Mouse (Mus musculus) CD4-positive, CD25-positive, alpha-beta regulatory T cell, adult 4 months (primary cell): ENCODE data around the gene Cmtm8. TPM values are rescaled to one million over a fixed set of nuclear protein-coding genes. Genes with fewer than 3 reads are reported as not detected.

Experiments used
- ATAC-seq: one replicate; pipeline ENCODE4 v1.8.0; 2017
- polyA plus RNA-seq, 2 experiments: library from polyadenylated mRNA; unstranded; fragments of 100-300 nt; shearing (Covaris generic); gene quantifications; one replicate each; pipeline ENCODE4 v1.2.1; 2017

Gene Cmtm8
- polyA plus RNA-seq, 2 experiments from 2014 or later: not detected

- ATAC-seq: peak; percentile 75
Observed at GRCm38 (mm10) chr9:114781526-114782212, 62.3 kb downstream of the Cmtm8 start, which contains the start of gene Cmtm7. Gene Cmtm7, minus strand, starts transcription at chr9:114781856.

DNA sequence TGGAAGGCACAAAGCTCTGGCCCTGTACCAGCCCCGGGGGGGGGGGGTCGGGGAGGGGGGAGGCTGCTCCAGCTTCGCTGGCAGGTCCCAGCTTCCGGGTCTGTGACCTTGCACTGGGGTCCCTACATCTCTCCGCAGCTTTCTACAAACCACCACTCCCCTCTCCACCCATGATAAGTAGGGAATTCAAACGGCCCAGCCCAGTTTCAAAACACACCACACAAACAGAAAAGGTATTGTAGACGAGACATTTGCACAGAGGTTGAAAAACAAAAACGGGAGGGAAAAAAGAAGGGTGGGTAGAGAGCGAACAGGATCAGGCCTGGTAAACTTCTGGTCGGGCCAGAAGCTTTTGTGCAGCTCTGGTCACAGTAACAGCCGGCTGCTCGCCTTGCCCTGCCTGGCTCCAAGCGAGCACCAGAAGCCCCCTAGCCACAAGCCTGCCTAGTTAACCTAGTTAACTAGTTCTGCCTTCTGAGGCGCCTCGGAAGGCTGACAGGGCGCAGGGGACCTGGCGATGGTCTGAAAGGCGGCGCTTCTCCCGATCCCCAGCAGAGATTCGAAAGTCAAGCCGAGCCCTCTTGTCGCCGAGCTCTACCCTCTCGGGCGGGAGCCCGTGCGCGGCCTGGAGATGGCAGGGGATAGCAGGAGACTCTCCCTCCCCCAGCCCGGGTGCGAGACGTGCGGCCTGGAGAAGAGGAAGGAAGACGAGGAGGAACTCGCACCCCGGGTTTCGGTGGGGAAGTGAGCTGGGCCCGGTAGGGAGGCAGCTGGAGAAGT is 63.0 kb downstream of the Cmtm8 start:
- ATAC-seq: peak; percentile 23

DNA sequence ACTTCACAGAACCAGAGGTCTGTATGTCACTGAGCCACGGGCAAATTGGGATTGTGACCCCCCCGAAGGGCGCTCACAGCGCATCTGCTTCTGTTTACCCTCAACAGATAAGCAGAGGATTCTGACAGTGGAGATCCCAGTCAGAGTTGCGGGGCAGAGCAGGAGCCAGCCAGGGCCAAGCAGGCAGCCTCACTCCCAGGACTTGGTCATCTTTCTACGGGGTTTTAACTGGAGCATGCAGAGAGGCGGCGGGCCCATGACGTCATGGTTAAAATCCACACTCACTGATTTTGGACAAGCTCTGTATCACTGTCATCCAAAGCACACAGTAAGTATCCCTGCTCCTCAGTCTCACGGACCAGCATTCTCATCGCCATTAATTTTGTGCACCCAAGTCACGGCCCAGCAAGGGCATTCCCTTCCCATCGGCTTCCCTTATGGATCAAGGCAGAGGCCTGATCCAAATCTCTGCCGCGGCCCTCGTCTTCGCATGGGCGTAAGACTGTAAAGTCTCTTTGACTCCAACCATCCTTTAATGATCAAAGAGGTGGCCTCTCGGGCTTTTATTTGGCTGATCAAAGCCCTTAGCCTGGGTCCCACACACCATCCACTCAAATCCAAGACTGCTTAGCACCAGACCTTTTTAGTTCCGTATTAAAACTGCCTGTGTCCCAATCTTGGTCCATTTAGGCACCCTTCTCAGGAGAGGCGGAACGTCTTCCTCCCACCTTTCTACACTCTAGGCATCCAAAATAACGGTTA is 63.8 kb downstream of the Cmtm8 start:
- ATAC-seq: no peak

- no peak for ATAC-seq
Observed at GRCm38 (mm10) chr9:114778877-114779276, 65.1 kb downstream of the Cmtm8 start.

- ATAC-seq: peak; percentile 56
Observed at GRCm38 (mm10) chr9:114778047-114778390, 65.9 kb downstream of the Cmtm8 start.

DNA sequence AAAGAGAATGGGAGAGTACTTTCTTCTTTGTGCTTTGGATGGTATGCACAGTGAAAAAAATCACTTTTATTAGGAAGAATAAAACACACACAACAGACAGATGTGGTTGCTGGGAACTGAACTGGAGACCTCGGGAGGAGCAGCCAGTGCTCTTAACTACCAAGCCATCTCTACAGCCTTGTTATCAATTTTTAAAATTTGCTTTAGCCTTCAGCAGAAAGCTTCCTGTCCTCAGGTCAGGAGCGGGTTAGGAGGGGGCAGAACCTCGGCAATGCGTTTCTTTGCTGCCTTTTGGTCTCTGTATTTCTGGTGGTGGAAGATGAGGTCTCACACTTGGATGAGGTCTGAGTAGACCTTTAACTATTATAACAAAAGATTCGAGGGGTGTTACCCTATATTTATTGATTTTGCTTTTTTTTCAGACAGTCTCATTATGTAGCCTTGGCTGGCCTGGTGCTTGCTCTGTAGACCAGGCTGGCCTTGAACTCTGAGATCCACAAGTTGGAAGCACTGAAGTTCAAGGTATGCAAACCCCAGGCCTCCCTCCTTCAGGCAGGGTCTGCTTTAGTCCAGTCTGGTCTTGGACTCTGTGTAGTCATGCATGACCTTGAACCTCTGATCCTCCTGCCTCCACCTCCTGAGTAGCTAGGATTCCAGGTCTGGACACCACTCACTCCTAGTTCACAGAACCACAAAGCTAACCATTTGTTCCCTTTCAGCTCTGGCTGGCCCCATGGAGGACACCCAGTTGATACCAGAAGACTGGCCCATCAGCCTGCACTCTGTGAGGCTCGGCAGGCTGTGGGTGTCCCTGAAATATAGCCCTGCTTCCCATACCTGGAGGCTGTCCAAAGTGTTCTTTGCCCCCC is 66.5 kb downstream of the Cmtm8 start:
- ATAC-seq: no peak

DNA sequence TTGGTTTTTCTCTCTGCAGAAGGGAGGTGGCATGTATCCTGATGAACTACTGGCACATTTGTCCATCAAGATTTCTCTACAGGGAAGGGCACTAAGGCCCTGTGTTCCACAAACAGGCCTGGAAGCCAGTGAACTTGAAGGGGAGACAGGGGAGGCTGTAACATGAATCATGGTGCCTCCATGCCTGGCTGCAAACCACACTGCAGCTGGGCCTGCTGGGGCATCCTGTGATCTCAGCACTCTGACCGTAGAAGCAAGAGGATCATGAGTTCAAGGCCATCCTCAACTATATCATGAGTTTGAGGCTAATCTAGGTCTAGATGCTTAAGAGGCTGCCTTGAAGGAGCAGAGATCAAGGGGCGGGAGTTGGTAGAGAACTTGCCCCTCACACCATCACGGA is 67.6 kb downstream of the Cmtm8 start:
- no peak for ATAC-seq

DNA sequence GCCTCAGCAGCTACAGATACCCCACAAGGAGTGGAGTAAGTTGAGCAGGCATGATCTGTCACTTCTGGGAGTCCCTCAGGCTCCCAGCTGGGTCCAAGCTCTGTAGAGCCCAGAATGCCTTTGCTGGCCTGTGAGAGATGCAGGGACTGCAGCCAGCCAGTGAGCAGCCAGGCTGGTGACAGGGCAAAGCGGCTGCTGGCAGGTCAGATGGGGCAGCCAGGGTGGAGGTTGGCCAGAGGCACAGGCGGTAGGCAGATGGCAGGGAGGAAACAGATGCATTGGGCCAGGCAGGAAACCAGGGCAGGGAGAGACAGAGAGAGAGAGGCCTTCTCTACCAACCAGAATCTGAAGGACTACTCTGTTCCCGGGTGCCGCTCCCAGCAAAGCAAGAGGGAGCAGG is 68.7 kb downstream of the Cmtm8 start:
- ATAC-seq: no peak

GRCm38 (mm10) chr9:114774629-114775028 is 69.3 kb downstream of the Cmtm8 start:
- ATAC-seq: no peak

DNA sequence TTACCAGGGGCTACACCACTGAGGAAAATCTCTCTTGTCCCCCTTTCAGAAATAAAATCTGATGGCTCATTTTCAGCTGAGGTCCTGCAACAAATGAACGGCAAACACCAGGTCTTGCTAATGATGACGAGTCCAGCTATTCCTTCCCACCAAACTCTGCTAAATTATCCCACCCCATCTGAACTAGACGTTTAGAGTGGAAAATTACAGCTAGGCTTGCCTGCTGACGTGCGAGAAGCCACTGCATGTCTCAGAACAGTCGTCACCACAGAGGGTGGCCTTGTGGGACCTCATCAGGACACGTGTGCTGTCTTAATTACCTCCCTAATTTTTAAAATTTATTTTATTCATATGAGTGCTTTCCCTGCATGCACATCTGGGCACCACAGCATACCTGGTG is 72.4 kb downstream of the Cmtm8 start:
- no peak for ATAC-seq

GRCm38 (mm10) chr9:114770224-114770623 is 73.7 kb downstream of the Cmtm8 start:
- ATAC-seq: peak; percentile 87

DNA sequence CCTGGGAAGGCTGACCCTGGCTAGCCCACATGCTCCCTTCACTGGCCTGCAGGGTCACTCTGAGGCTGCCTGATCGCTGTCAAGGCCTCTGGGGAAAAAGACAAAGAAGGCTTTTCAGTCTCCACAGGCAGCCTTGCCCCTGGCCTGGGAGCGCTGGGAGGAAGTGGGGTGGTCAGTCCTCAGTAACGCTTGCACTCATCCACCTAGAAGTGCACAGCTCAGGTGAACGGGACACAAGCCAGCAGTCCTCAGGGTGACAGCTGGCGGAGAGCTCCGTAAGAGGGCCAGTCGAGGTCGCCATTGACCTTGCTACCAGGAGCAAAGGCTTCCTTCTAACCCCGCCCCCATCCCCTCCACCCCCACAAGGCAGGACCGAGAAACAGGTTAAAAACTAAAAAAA is 75.9 kb downstream of the Cmtm8 start:
- no peak for ATAC-seq

DNA sequence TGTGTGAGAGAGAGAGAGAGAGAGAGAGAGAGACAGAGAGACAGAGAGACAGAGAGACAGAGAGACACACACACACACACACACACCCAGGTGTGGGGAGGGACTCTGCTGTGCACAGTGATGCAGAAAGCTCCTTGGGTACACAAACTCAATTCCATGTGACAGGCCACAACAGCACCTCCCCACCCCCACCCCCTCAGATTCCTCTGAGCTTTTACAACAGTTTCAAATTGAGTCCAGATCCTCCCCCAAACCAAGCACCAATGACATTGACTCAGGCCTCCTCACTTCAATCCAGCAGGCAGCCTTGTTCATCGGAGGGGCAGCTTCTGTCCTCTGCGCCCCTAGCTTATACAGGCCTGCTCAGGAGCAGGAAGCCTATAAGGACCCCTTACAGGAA is 76.4 kb downstream of the Cmtm8 start:
- ATAC-seq: no peak

DNA sequence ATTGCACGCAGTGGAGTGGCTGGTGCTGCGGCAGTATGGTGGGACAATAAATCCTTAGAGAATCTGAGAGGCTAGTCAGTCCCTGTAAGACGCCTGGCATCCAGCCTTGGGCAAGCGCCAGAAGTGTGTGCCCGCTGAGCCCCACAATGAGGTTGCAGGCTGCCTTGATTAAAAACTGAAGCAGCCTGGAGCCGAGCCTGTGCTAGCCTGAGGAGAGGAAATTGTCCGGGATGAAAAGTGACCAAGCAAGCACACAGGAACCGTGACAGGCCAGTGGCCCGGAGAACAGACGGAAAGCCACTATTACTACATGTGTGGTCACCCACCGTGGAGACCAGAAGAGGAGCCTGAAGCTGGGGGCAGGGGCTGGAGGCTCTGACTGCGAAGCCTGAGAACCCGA is 76.9 kb downstream of the Cmtm8 start:
- no peak for ATAC-seq

DNA sequence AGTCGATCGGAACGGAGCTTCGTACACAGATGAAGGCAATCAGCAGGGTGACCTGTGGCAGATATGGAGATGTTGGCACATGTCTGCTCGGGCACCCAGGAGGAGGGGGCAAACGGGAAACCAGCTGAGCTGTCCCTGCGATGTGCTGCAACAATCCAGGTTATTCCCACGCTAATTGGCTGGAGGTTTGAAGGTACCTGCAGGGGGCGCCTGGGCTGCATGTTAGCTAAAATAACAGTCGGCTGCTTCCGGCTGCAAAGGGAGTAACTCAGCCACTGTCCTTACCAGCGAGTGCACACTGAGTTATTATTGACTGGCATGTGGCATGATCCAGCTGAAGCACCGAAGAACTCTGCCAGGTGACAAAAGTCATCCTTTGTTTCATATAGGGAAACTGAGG is 80.6 kb downstream of the Cmtm8 start:
- no peak for ATAC-seq

- no peak for ATAC-seq
Observed at GRCm38 (mm10) chr9:114761848-114762247, 82.1 kb downstream of the Cmtm8 start.

DNA sequence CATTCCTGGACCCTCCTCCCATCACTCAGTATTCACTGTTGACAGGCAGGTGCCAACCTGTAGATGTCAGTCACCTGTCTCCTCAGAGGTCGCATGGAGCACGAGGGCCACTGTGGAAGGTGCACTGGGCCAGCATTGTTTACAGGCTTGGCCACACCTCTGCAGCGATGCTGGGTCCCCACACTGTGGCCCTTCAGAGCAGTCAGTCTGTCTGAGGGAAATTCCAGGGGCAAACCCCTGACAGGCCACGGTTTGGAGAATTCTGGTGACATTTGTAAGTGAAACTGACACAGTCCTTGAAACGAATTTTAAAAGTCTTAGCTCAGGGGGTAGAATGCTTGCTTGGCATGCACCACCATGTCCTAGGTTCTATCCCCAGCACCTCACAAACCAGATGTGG is 83.6 kb downstream of the Cmtm8 start:
- ATAC-seq: peak; percentile 37

DNA sequence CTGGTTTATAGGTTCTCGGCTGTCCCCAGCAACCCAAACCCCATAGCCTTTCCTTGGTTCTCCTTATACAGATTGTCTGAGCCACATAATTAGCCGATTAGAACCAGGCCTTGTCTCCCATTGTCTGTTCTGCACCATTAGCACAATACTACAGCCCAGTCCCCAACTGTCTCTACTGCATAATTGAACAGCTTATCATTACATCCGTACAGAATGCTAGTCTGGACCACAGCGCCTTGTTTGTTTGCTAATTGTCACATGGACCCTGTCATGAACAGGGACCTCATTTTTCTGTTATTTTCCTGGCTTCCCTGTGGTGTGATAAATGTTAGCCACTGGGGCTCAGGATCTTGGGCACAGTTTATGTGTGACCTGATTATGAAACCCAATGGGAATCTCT is 84.1 kb downstream of the Cmtm8 start:
- ATAC-seq: no peak

GRCm38 (mm10) chr9:114758801-114759200 is 85.2 kb downstream of the Cmtm8 start:
- no peak for ATAC-seq

- peak; percentile 72 for ATAC-seq
Observed at GRCm38 (mm10) chr9:114758272-114758671, 85.7 kb downstream of the Cmtm8 start.

DNA sequence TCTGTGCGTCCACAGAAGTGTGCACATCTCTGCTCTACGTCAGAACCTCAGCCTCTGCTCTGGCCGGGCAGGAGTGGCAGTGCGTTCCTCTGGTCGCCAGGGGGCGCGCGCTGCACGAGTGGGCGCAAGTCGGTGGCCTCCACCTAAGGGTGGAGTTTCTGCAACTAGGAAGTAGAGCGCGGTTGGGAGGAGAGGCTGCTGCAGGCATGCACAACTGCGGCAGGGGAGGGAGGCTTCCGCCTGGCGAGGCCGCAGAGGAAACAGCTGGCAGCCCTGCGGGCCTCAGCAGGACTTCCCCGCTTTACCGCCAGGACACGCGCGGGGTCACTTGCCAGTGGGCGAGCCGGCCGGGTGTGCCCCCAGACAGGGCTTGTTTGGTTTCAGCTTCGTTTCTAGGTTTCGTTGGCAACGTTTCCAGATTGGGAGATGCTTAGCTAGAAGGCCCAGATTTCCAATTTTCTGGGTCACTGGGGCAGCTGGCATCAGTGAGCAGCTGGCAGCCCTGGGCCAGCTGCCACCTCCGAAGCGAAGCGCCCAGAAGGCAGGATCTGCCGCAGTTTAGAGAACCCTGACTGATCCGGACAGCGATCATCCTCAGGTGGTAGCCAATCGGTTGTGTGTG is 91.0 kb downstream of the Cmtm8 start:
- peak; percentile 91 for ATAC-seq

DNA sequence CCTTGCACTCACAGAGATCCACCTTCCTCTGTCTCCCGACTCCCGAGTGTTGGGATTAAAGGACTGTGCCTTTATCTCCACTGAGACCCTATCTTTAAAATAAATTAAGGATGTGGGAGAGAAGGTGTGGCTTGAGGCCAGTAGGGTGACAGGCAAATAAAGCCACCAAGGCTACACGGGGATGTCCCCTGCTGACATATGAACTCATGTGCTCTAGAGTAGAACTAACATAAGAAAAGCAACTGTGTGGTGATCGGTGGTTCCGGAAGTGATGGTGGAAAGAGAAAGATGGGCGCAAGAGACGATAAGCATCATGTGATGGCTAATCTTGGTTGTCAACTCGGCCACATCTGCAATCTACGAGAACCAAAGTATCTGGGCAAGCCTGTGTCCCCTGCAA is 91.6 kb downstream of the Cmtm8 start:
- ATAC-seq: peak; percentile 66
